Mouse (Mus musculus): ENCODE measurements at regions not wholly inside any gene's neighbourhood (a gene's known extent, or its start where the extent isn't known, plus 50 kb on each side); places are given as distances from the start of the nearest gene placed in this dataset.
A peak's percentile ranks its signal among the peaks of the same experiment; 100 is the strongest.
"Not testable (repeated sequence)": the region's sequence is repeated elsewhere in the genome, so short reads cannot be mapped to it uniquely, and the experiment has no call there.

GRCm38 (mm10) chr3:68781466-68781865 is 87.9 kb upstream of the 1110032F04Rik start:
- H3K9ac ChIP-seq = no peak overlapping the region
- H3K36me3 ChIP-seq (ENCODE audit: poor library complexity, severe bottlenecking) = no peaks in the 10 kb centered on the region
- no peak for ATAC-seq
- H3K4me2 ChIP-seq = no peak overlapping the region
- 77% methylated on average over 2 of the region's 2 CpGs for WGBS
- no peak overlapping the region for H3K27ac ChIP-seq
- no peaks in the 10 kb centered on the region for H3K9me3 ChIP-seq (replicated peaks)
- no peaks in the 10 kb centered on the region for H3K4me1 ChIP-seq
- no peaks in the 10 kb centered on the region for H3K27me3 ChIP-seq
- no peak overlapping the region for H3K4me3 ChIP-seq

- Histone ChIP-seq H3K27ac (no peak overlapping the region), H3K4me3 (no peak overlapping the region), H3K4me1 (no peaks in the 10 kb centered on the region), H3K36me3 (ENCODE audit: poor library complexity, severe bottlenecking) (no peaks in the 10 kb centered on the region), H3K9me3 (replicated peaks) (no peaks in the 10 kb centered on the region), H3K27me3 (no peaks in the 10 kb centered on the region), H3K4me2 (no peak overlapping the region), H3K9ac (no peak overlapping the region)
- 79% methylated on average over 4 of the region's 4 CpGs for WGBS
- ATAC-seq = no peak
Observed at GRCm38 (mm10) chr3:68782363-68782762, 87.0 kb upstream of the 1110032F04Rik start.

- H3K4me1 ChIP-seq = no peaks in the 10 kb centered on the region
- H3K4me2 ChIP-seq = no peak overlapping the region
- no peaks in the 10 kb centered on the region for H3K36me3 ChIP-seq (ENCODE audit: poor library complexity, severe bottlenecking)
- H3K9ac ChIP-seq = no peak overlapping the region
- H3K9me3 ChIP-seq (replicated peaks) = no peaks in the 10 kb centered on the region
- no peak for ATAC-seq
- no peaks in the 10 kb centered on the region for H3K27me3 ChIP-seq
- WGBS = 68% methylated on average over 7 of the region's 7 CpGs
- H3K27ac ChIP-seq = no peak overlapping the region
- H3K4me3 ChIP-seq = no peak overlapping the region
Observed at GRCm38 (mm10) chr3:68783666-68784416, 85.5 kb upstream of the 1110032F04Rik start.

GRCm38 (mm10) chr3:68786771-68787170 is 82.6 kb upstream of the 1110032F04Rik start:
- H3K27me3 ChIP-seq = no peaks in the 10 kb centered on the region
- no peak for ATAC-seq

GRCm38 (mm10) chr3:68787385-68788175 is 81.8 kb upstream of the 1110032F04Rik start:
- 67% methylated on average over 10 of the region's 10 CpGs for WGBS
- Histone ChIP-seq H3K27me3 (no peaks in the 10 kb centered on the region), H3K4me2 (no peak overlapping the region), H3K9ac (no peak overlapping the region), H3K27ac (no peak overlapping the region), H3K4me3 (no peak overlapping the region), H3K36me3 (ENCODE audit: poor library complexity, severe bottlenecking) (no peaks in the 10 kb centered on the region), H3K4me1 (no peaks in the 10 kb centered on the region), H3K9me3 (replicated peaks) (no peaks in the 10 kb centered on the region; the same call in 1 of the 2 replicates)
- ATAC-seq = no peak

More at GRCm38 (mm10) chr3:68786771-68787170, 82.6 kb upstream of the 1110032F04Rik start:
- Histone ChIP-seq H3K27ac (no peak overlapping the region), H3K36me3 (ENCODE audit: poor library complexity, severe bottlenecking) (no peaks in the 10 kb centered on the region), H3K4me3 (no peak overlapping the region), H3K9me3 (replicated peaks) (no peaks in the 10 kb centered on the region; the same call in 1 of the 2 replicates), H3K9ac (no peak overlapping the region), H3K4me2 (no peak overlapping the region), H3K4me1 (no peaks in the 10 kb centered on the region)
- WGBS = 86% methylated on average over 3 of the region's 3 CpGs

- Histone ChIP-seq H3K36me3 (ENCODE audit: poor library complexity, severe bottlenecking) (no peaks in the 10 kb centered on the region), H3K9ac (no peak overlapping the region), H3K27ac (no peak overlapping the region), H3K4me1 (peaks cover 8% of the 10 kb centered on the region), H3K27me3 (no peaks in the 10 kb centered on the region), H3K9me3 (replicated peaks) (no peaks in the 10 kb centered on the region; the same call in 1 of the 2 replicates), H3K4me3 (no peak overlapping the region), H3K4me2 (no peak overlapping the region)
- no peak for ATAC-seq
- WGBS = 89% methylated on average over 6 of the region's 6 CpGs
Observed at GRCm38 (mm10) chr3:68789491-68789890, 79.9 kb upstream of the 1110032F04Rik start.

GRCm38 (mm10) chr3:68790466-68790865 is 78.9 kb upstream of the 1110032F04Rik start:
- no peak overlapping the region for H3K9ac ChIP-seq

GRCm38 (mm10) chr3:68792883-68793282 is 76.5 kb upstream of the 1110032F04Rik start:
- Histone ChIP-seq H3K27ac (no peak overlapping the region), H3K4me2 (no peak overlapping the region), H3K36me3 (ENCODE audit: poor library complexity, severe bottlenecking) (no peaks in the 10 kb centered on the region), H3K27me3 (no peaks in the 10 kb centered on the region), H3K9ac (no peak overlapping the region), H3K4me1 (peaks cover 10% of the 10 kb centered on the region), H3K9me3 (replicated peaks) (no peaks in the 10 kb centered on the region; the same call in 1 of the 2 replicates), H3K4me3 (no peak overlapping the region)
- no peak for ATAC-seq
- 94% methylated on average over 4 of the region's 4 CpGs for WGBS

More at GRCm38 (mm10) chr3:68790466-68790865, 78.9 kb upstream of the 1110032F04Rik start:
- WGBS = 91% methylated on average over 4 of the region's 4 CpGs
- no peak overlapping the region for H3K4me2 ChIP-seq
- no peaks in the 10 kb centered on the region for H3K27me3 ChIP-seq
- no peak overlapping the region for H3K4me3 ChIP-seq
- peaks cover 10% of the 10 kb centered on the region for H3K4me1 ChIP-seq
- ATAC-seq = no peak
- H3K9me3 ChIP-seq (replicated peaks) = no peaks in the 10 kb centered on the region; the same call in 1 of the 2 replicates
- no peak overlapping the region for H3K27ac ChIP-seq
- H3K36me3 ChIP-seq (ENCODE audit: poor library complexity, severe bottlenecking) = no peaks in the 10 kb centered on the region

- H3K9me3 ChIP-seq (replicated peaks) = no peaks in the 10 kb centered on the region; the same call in 1 of the 2 replicates
- peak overlapping the region; percentile 49 for H3K27ac ChIP-seq
- peaks cover 10% of the 10 kb centered on the region for H3K4me1 ChIP-seq
- H3K27me3 ChIP-seq = no peaks in the 10 kb centered on the region
- 33% methylated on average over 2 of the region's 2 CpGs for WGBS
- H3K36me3 ChIP-seq (ENCODE audit: poor library complexity, severe bottlenecking) = no peaks in the 10 kb centered on the region
- no peak overlapping the region for H3K4me3 ChIP-seq
- H3K4me2 ChIP-seq = no peak overlapping the region
- peak; percentile 87 for ATAC-seq
- H3K9ac ChIP-seq = peak overlapping the region; percentile 31; the same call in 1 of the 2 replicates
Observed at GRCm38 (mm10) chr3:68793923-68794322, 75.5 kb upstream of the 1110032F04Rik start.

- peak overlapping the region; percentile 31; the same call in 1 of the 2 replicates for H3K9ac ChIP-seq
- H3K27ac ChIP-seq = 0 out of 2 replicates have a peak overlapping the region, but pooled peaks have one; percentile 49
- WGBS = 43% methylated on average over 4 of the region's 4 CpGs
- H3K4me3 ChIP-seq = no peak overlapping the region
- H3K4me1 ChIP-seq = peaks cover 10% of the 10 kb centered on the region
- H3K27me3 ChIP-seq = no peaks in the 10 kb centered on the region
- no peak overlapping the region for H3K4me2 ChIP-seq
- peak; percentile 60 for ATAC-seq
- H3K9me3 ChIP-seq (replicated peaks) = no peaks in the 10 kb centered on the region; the same call in 1 of the 2 replicates
- no peaks in the 10 kb centered on the region for H3K36me3 ChIP-seq (ENCODE audit: poor library complexity, severe bottlenecking)
Observed at GRCm38 (mm10) chr3:68794380-68795014, 74.9 kb upstream of the 1110032F04Rik start.

- Histone ChIP-seq H3K27ac (no peak overlapping the region), H3K4me3 (no peak overlapping the region), H3K9ac (no peak overlapping the region), H3K9me3 (replicated peaks) (peaks cover 4% of the 10 kb centered on the region), H3K36me3 (ENCODE audit: poor library complexity, severe bottlenecking) (no peaks in the 10 kb centered on the region), H3K27me3 (no peaks in the 10 kb centered on the region), H3K4me1 (peaks cover 10% of the 10 kb centered on the region), H3K4me2 (no peak overlapping the region)
- WGBS = 51% methylated on average over 3 of the region's 3 CpGs
- ATAC-seq = no peak
Observed at GRCm38 (mm10) chr3:68795641-68796040, 73.7 kb upstream of the 1110032F04Rik start.

- not testable (repeated sequence) for H3K4me3 ChIP-seq; H3K9ac ChIP-seq; H3K27me3 ChIP-seq; H3K4me2 ChIP-seq; H3K4me1 ChIP-seq; ATAC-seq; H3K27ac ChIP-seq; H3K9me3 ChIP-seq (replicated peaks); H3K36me3 ChIP-seq (ENCODE audit: poor library complexity, severe bottlenecking)
- WGBS = 73% methylated on average over 8 of the region's 8 CpGs
Observed at GRCm38 (mm10) chr3:68798408-68798807, 71.0 kb upstream of the 1110032F04Rik start.

All from forebrain, embryonic 13.5 days (tissue).